Mouse (Mus musculus) bone marrow, adult 2 months (tissue): ENCODE results near the gene Atp8a2.

Source experiments
- CTCF ChIP-seq: fragments of 200-500 bp; IDR thresholded peaks from 2 replicates; pipeline ENCODE4 v1.5.1; 2011; ENCODE audit warnings: low read length, control low read depth; ENCODE audit not compliant: control insufficient read depth, insufficient read depth
- POLR2A ChIP-seq: fragments of 200-500 bp; IDR thresholded peaks from 2 replicates; pipeline ENCODE4 v1.6.1; 2011; ENCODE audit warnings: low read depth, mild to moderate bottlenecking, control low read depth, low read length, borderline replicate concordance; ENCODE audit not compliant: control insufficient read depth

DNA sequence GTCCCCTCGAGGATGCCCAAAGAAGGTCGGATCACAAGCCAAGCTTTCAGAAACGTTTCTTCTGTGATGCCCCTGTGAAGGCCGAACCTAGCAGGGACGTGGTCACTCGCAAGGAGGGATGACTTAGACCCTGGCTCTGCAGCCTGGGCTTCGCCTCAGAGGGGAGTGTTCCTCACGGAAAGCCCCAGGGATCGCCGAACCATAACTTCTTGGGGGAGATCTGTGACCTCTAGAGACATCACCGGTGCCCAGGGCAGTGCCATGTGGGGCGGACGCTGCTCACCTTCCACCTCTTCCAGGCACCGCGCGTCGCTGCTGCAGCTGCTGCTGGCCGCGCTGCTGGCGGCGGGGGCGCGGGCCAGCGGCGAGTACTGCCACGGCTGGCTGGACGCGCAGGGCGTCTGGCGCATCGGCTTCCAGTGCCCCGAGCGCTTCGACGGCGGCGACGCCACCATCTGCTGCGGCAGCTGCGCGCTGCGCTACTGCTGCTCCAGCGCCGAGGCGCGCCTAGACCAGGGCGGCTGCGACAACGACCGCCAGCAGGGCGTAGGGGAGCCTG is 571.1 kb downstream of the Atp8a2 start:
- no peak for TF ChIP-seq POLR2A
- no peak for TF ChIP-seq CTCF
